Mouse (Mus musculus) heart, embryonic 10.5 days (tissue): Measurements from ENCODE around the gene Upk2. TPM values are rescaled to one million over a fixed set of nuclear protein-coding genes. Genes with fewer than 3 reads are reported as not detected.

Experiments used
- DNase-seq: peaks from one replicate; pipeline ENCODE4 v3.0.0-alpha.2; 2017; ENCODE audit warnings: low spot score
- H3K27ac ChIP-seq: fragments of 300-500 bp; sonication (generic); 2 replicates; pipeline ENCODE4 v1.5.1; 2016; ENCODE audit warnings: mild to moderate bottlenecking
- H3K27me3 ChIP-seq: fragments of 300-500 bp; sonication (generic); 2 replicates; pipeline ENCODE4 v1.6.1; 2016; ENCODE audit warnings: mild to moderate bottlenecking; ENCODE audit not compliant: poor library complexity, insufficient read depth, severe bottlenecking
- H3K36me3 ChIP-seq: fragments of 300-500 bp; sonication (generic); 2 replicates; pipeline ENCODE4 v1.6.1; 2016; ENCODE audit warnings: mild to moderate bottlenecking, moderate library complexity
- H3K4me1 ChIP-seq: fragments of 300-500 bp; sonication (generic); 2 replicates; pipeline ENCODE4 v1.6.1; 2016; ENCODE audit warnings: mild to moderate bottlenecking
- H3K4me3 ChIP-seq: fragments of 300-500 bp; sonication (generic); 2 replicates; pipeline ENCODE4 v1.5.1; 2016; ENCODE audit warnings: mild to moderate bottlenecking, moderate library complexity
- H3K9me3 ChIP-seq: fragments of 300-500 bp; sonication (generic); 2 replicates; pipeline ENCODE4 v1.6.1; 2016; ENCODE audit warnings: mild to moderate bottlenecking, moderate library complexity
- WGBS: fragments of 180-500 bp; shearing (Covaris S2); methylation state at CpG from one replicate; pipeline ENCODE4 v1.1.7; 2016; 5-methylcytosine and 5-hydroxymethylcytosine counted together
- polyA plus RNA-seq: library from polyadenylated mRNA; unstranded; fragments of >200 nt; fragmentation: Nextera tagmentation; extraction: Ambion mirVana; gene quantifications from 2 replicates; pipeline ENCODE4 v1.2.1, GENCODE M21; 2016

Gene Upk2
- polyA plus RNA-seq, 1 experiment from 2014 or later: not detected

DNA sequence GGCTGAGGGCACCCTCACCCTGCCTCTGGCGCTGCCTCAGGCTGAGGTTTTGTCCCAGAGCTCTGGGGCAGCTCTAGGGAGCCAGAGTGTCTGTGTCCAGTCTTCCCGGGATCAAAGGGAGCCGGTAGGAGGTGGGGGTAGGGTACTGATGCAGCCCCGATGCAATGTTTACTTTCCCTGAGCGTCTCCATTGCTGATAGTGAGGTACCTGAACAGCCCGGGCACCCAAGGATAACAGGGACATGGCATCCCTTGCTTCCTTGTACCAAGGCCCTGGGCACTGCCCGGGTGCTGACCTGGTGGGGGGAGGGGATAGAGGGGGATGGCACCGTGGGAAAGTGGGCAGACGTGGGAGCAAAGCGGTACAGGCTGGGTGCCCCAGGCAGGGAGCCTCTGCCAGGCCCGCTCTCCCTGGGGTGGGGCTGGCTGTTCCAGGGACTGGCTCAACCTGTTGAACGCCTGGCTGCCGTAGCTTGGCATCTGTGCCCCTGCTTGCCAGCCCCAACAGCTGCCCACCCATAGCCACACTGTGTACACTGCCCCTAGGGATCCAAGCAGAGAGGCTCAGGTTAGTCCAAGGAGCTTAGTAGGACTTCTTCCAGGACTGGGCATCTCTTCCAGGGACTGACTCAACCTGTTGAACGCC lies 30.9 kb upstream of the Upk2 start:
- DNase-seq: no peak

DNA sequence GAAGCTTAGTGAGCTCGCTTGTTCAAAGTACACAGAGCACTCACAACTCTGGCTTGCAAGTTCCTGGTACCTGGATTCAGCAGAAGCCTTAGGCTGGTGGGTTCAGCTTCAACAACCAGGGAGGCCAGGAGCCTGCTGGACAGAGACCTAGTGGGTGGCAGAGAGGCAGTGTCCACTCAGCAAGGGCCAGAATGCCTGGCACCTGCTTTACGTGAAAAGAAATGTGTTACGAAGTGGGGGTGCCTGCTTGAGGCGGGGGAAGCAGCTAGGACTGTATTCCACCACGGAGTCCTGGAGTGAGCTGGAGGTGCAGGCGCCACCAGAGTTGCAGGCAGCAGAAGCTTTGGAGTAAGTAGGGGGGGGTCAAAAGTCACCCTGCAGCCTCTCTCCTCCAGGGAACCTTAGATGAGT lies 30.3 kb upstream of the Upk2 start:
- Histone ChIP-seq H3K9me3 (no peaks in the 10 kb centered on the region), H3K27ac (peak overlapping the region; percentile 96), H3K4me3 (peak overlapping the region; percentile 97), H3K27me3 (no peaks in the 10 kb centered on the region), H3K36me3 (no peaks in the 10 kb centered on the region), H3K4me1 (peaks cover 85% of the 10 kb centered on the region)
- DNase-seq: no peak
- 34% methylated on average over 6 of the region's 6 CpGs for WGBS

More for the DNA sequence above, 30.9 kb upstream of the Upk2 start:
- 28% methylated on average over 14 of the region's 14 CpGs for WGBS
- Histone ChIP-seq H3K9me3 (no peaks in the 10 kb centered on the region), H3K4me1 (peaks cover 86% of the 10 kb centered on the region), H3K27ac (peak overlapping the region; percentile 96), H3K36me3 (no peaks in the 10 kb centered on the region), H3K4me3 (peak overlapping the region; percentile 97), H3K27me3 (no peaks in the 10 kb centered on the region)

GRCm38 (mm10) chr9:44484311-44485104 lies 29.7 kb upstream of the Upk2 start:
- no peaks in the 10 kb centered on the region for H3K36me3 ChIP-seq
- peaks cover 83% of the 10 kb centered on the region for H3K4me1 ChIP-seq
- no peaks in the 10 kb centered on the region for H3K9me3 ChIP-seq
- peak overlapping the region; percentile 97 for H3K4me3 ChIP-seq
- WGBS: 21% methylated on average over 7 of the region's 7 CpGs
- no peaks in the 10 kb centered on the region for H3K27me3 ChIP-seq
- no peak for DNase-seq
- H3K27ac ChIP-seq: peak overlapping the region; percentile 96

DNA sequence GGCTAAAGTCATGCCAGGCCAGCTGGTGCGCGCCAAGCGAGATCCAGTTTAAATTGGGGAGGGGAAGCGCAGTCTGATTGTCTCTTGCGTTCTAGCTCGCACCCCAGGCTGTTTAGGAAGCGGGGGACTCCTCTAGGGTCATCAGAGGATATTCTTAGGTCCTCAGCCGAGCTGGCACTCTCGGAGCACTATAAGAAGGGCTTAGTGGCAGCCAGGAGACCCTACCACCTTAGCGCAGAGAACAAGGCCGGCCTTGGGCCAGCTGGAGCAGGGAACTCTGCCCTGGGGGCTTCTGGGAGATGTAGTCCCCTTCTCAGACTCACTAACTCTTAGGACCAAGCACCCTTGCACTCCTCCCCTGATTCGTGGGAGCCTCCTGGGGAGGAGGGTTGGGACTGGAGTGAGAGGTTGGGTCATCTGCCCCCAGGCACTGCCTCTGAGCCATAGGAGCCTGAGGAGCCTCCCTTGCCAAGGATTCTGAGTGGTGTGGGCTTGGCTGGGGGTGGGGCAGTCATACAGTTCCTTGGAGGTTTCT lies 28.8 kb upstream of the Upk2 start:
- no peaks in the 10 kb centered on the region for H3K9me3 ChIP-seq

DNA sequence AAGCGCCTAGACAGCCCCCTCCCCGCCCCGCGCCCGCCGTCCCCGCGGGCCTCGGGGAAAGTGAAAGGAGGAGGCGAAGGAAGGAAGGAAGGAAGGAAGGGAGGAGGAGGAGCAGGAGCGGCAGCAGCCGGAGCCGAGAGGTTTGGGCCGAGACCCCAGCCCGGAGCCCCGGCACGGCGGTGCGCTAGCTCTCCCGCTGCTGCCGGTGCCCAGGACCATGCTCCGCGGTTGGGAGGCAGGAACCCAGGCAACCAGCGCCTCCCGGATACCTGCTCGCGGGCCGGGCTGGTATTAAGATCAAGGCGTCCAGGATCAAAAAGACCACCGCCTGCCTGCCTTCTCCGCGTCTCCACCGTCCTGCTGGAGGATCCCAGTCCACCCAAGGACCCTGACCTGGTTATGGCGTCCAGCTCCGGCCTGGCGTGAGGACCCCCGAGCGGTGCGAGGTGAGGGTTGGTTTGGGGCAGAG lies 28.3 kb upstream of the Upk2 start:
- Histone ChIP-seq H3K27ac (peak overlapping the region; percentile 96), H3K4me1 (peaks cover 75% of the 10 kb centered on the region), H3K9me3 (no peaks in the 10 kb centered on the region), H3K36me3 (no peaks in the 10 kb centered on the region), H3K4me3 (peak overlapping the region; percentile 97), H3K27me3 (no peaks in the 10 kb centered on the region)
- no peak for DNase-seq
- under 1% methylated on average over 39 of the region's 39 CpGs for WGBS

More for the DNA sequence above, 28.8 kb upstream of the Upk2 start:
- Histone ChIP-seq H3K4me3 (peak overlapping the region; percentile 97), H3K27me3 (no peaks in the 10 kb centered on the region), H3K4me1 (peaks cover 78% of the 10 kb centered on the region), H3K36me3 (no peaks in the 10 kb centered on the region), H3K27ac (peak overlapping the region; percentile 96)
- DNase-seq: no peak
- WGBS: under 1% methylated on average over 12 of the region's 12 CpGs

DNA sequence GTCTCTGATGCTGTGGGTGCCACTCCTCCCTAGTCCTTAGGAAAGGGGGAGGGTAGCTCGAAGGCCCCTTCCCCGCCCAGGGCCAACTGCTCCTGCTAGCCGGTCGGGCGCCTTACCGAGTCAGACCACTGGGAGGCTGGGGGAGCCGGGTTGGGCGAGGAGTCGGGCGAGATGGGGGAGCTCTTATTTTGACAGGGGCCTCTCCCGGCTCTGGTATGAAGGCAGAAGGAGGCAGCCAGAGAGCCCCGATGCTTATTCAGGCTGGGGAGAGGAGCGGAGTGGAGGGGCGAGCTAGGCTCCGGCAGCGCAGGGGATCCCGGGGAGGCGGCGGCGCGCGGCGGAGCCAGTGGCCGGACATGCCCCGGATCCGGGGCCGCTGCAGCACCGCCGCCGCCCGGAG lies 27.8 kb upstream of the Upk2 start, which contains the start of gene Bcl9l:
Gene Bcl9l, plus strand, starts transcription at position 274 of the 400 bp plus-strand sequence.
- peak within 1 kb of the TSS; percentile 97 for H3K4me3 ChIP-seq
- peak; percentile 97 for DNase-seq
- peak within 1 kb of the TSS; percentile 96 for H3K27ac ChIP-seq
- under 1% methylated on average over 30 of the region's 31 CpGs for WGBS
- H3K36me3 ChIP-seq: no peaks in the 10 kb centered on the region
- H3K27me3 ChIP-seq: no peaks in the 10 kb centered on the region
- H3K4me1 ChIP-seq: peaks cover 75% of the 10 kb centered on the region
- no peaks in the 10 kb centered on the region for H3K9me3 ChIP-seq

DNA sequence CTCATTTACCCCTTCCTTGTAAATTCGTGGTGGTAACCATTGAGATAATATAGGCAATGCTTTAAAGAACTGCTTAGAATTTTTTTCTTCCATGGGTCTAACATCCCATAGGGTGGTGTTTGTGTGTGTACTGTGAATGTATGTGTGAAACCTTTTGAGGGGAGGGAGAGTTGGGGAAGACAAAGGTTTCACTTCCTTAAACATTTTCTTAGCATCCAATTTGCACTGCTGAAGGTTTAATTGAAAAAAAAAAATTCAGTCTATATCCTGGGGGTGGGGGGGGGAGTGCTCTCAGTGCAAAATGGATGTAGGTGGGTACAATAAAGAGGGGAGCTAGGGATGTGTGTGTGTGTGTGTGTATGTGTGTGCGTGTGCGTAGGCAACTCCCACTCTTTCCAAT lies 27.3 kb upstream of the Upk2 start:
- Histone ChIP-seq H3K36me3 (no peaks in the 10 kb centered on the region), H3K9me3 (no peaks in the 10 kb centered on the region), H3K4me1 (peaks cover 75% of the 10 kb centered on the region), H3K4me3 (peak overlapping the region; percentile 97), H3K27me3 (no peaks in the 10 kb centered on the region), H3K27ac (peak overlapping the region; percentile 96)
- WGBS: 7% methylated on average over 3 of the region's 3 CpGs
- no peak for DNase-seq

GRCm38 (mm10) chr9:44479628-44480428 lies 25.1 kb upstream of the Upk2 start:
- DNase-seq: peak; percentile 92
- Histone ChIP-seq H3K36me3 (no peaks in the 10 kb centered on the region), H3K4me3 (peak overlapping the region; percentile 76), H3K27ac (peak overlapping the region; percentile 91), H3K27me3 (0 out of 2 replicates have a peak, but pooled peaks cover 3% of the 10 kb centered on the region), H3K4me1 (peaks cover 52% of the 10 kb centered on the region), H3K9me3 (no peaks in the 10 kb centered on the region)
- WGBS: under 1% methylated on average over 26 of the region's 26 CpGs

GRCm38 (mm10) chr9:44478959-44479605 lies 24.3 kb upstream of the Upk2 start:
- H3K4me3 ChIP-seq: peak overlapping the region; percentile 76
- peaks cover 48% of the 10 kb centered on the region for H3K4me1 ChIP-seq
- under 1% methylated on average over 29 of the region's 29 CpGs for WGBS
- H3K9me3 ChIP-seq: no peaks in the 10 kb centered on the region
- DNase-seq: peak; percentile 94
- H3K36me3 ChIP-seq: no peaks in the 10 kb centered on the region
- H3K27me3 ChIP-seq: 0 out of 2 replicates have a peak, but pooled peaks cover 3% of the 10 kb centered on the region
- peak overlapping the region; percentile 91 for H3K27ac ChIP-seq

DNA sequence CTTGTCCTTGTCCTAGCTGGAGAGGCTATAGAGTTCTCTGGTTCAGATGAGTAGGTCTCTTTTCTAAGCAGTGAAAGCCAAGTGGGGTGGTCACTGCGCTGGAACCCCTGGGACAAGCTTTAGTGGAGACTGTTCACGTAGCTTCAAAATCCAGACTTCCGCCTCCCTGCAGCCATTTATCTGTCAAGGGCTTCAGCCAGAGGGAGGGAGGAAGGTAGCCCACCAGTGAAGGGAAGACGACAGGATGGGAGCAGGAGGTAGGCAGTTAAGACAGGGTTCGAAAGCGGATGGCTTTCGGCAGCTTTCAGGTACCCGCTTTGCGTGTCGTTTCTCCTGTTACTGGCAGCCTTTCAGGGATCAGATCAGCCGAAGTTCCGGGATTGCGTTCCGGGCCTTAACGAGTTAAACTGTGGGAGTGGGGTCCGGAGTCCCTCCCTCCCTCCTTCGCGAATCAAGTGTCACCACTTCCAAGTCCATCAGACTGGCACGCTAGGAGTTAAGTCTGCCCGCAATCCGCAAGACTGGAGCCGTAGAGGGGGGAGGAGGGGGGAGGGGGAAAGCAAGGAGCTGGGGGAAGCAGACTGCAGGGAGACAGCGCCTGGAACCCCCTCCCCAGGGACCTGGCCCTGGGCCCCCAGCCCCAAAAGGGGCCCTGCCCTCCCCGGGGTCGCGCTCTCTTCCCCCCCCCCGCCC lies 23.6 kb upstream of the Upk2 start:
- 0 out of 2 replicates have a peak, but pooled peaks cover 3% of the 10 kb centered on the region for H3K27me3 ChIP-seq

GRCm38 (mm10) chr9:44477339-44478228 lies 22.8 kb upstream of the Upk2 start:
- Histone ChIP-seq H3K4me3 (peak overlapping the region; percentile 76), H3K4me1 (peaks cover 41% of the 10 kb centered on the region), H3K27ac (peak overlapping the region; percentile 91), H3K36me3 (no peaks in the 10 kb centered on the region), H3K9me3 (no peaks in the 10 kb centered on the region), H3K27me3 (0 out of 2 replicates have a peak, but pooled peaks cover 3% of the 10 kb centered on the region)
- 3% methylated on average over 24 of the region's 24 CpGs for WGBS
- no peak for DNase-seq

More for the DNA sequence above, 23.6 kb upstream of the Upk2 start:
- peaks cover 42% of the 10 kb centered on the region for H3K4me1 ChIP-seq
- peak; percentile 91 for DNase-seq
- peak overlapping the region; percentile 76 for H3K4me3 ChIP-seq
- no peaks in the 10 kb centered on the region for H3K36me3 ChIP-seq
- under 1% methylated on average over 24 of the region's 27 CpGs for WGBS
- no peaks in the 10 kb centered on the region for H3K9me3 ChIP-seq
- H3K27ac ChIP-seq: peak overlapping the region; percentile 91
